ENCODE assay signal across 15 mouse cellular contexts in the genomic region with DNA sequence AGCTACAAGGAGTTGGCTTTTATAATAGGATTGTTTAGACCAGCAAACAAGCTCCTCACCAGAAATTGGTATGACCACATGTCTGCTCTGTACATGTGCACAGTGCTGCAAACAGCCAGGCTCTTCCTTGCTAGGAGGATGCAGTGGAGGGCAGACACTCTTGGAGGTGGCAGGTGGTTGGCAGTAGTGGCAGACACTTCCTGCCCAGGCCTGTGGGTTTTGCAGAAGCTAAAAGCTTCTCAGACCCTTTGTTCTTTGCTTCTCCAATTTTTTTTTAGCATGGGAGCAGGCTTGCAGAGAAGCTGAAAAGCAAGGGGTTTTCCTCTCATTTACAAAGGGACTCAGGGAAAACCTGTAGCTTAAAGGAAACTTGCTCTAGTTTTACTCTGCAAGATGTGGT. TPM values are rescaled to one million over a fixed set of nuclear protein-coding genes. Genes with fewer than 3 reads are reported as not detected.
DNase-seq lines count a peak whose midpoint lies in the region; ATAC-seq and TF ChIP-seq lines count a peak whose summit lies in the region.
"Had no signal": no experiment of that assay in that cellular context is flagged by ENCODE, and none has a peak within 500 bp of the region (broad histone marks: within the 10 kb centered on the region; RNA-seq: fewer than 3 reads in every experiment).

No protein-coding gene starts in this region.

- no peaks in the 10 kb centered on the region for H3K36me3 ChIP-seq in liver, postnatal 0 days (replicated peaks; ENCODE audit: insufficient read depth, low read length)
- H3K36me3 ChIP-seq in forebrain, embryonic 16.5 days (ENCODE audit: control insufficient read depth, insufficient read depth): no peaks in the 10 kb centered on the region

- no peak overlapping the region for H3K27ac ChIP-seq in liver, postnatal 0 days (ENCODE audit: low read depth)
- H3K27ac ChIP-seq in forebrain, embryonic 16.5 days (ENCODE audit: low read length): no peak overlapping the region
- H3K27ac ChIP-seq: heart, adult 2 months; layer of hippocampus, adult 2 months had no signal

- H3K27me3 ChIP-seq in liver, postnatal 0 days (ENCODE audit: insufficient read depth, low read length): no peaks in the 10 kb centered on the region
- no peaks in the 10 kb centered on the region for H3K27me3 ChIP-seq in forebrain, embryonic 16.5 days (replicated peaks; ENCODE audit: control insufficient read depth, insufficient read depth, low read length)
- H3K27me3 ChIP-seq: Patski had no signal

- no peak for ATAC-seq in liver, postnatal 0 days
- peak; percentile 99 for ATAC-seq in common myeloid progenitor, adult 5-6 weeks (replicated peaks; ENCODE audit: low read depth, poor library complexity, severe bottlenecking)
- ATAC-seq in forebrain, embryonic 16.5 days: no peak
- ATAC-seq: Patski had no signal

- H3K4me1 ChIP-seq in liver, postnatal 0 days (ENCODE audit: insufficient read depth): 0 out of 2 replicates have a peak, but pooled peaks cover 7% of the 10 kb centered on the region
- no peaks in the 10 kb centered on the region for H3K4me1 ChIP-seq in forebrain, embryonic 16.5 days (replicated peaks; ENCODE audit: control insufficient read depth, insufficient read depth, low read length)

- DNase-seq in liver: peak; percentile 12
- no peak for DNase-seq in liver, postnatal 0 days
- peak; percentile 53 for DNase-seq in naive thymus-derived CD4-positive, alpha-beta T cell, adult 2 months (ENCODE audit: low read depth)
- DNase-seq in kidney, postnatal 4 days: no peak
- DNase-seq in kidney, postnatal 36 days: no peak
- DNase-seq: adrenal gland, adult 2 months; cerebellum, postnatal 10 days; heart, adult 2 months; heart, postnatal 10 days; lung, adult 18-20 months; right cerebral cortex, postnatal 25 days had no signal

- no peak for TF ChIP-seq CTCF in liver, postnatal 0 days (IDR thresholded peaks at IDR 0.05; ENCODE audit: low read depth)

- H3K9me3 ChIP-seq in liver, postnatal 0 days (ENCODE audit: low read length): no peaks in the 10 kb centered on the region
- H3K9me3 ChIP-seq in forebrain, embryonic 16.5 days (ENCODE audit: control insufficient read depth, low read length): no peaks in the 10 kb centered on the region

- no peak overlapping the region for H3K4me2 ChIP-seq in liver, postnatal 0 days (ENCODE audit: low read depth, low read length)
- no peak overlapping the region for H3K4me2 ChIP-seq in forebrain, embryonic 16.5 days (ENCODE audit: low read length)

- H3K9ac ChIP-seq in liver, postnatal 0 days (replicated peaks): no peak overlapping the region
- no peak overlapping the region for H3K9ac ChIP-seq in forebrain, embryonic 16.5 days (replicated peaks; ENCODE audit: low read depth, low read length)

- TF ChIP-seq EP300 in liver, postnatal 0 days (IDR thresholded peaks at IDR 0.05; ENCODE audit: low read depth): no peak

- H3K4me3 ChIP-seq in liver, postnatal 0 days (ENCODE audit: low read depth, low read length): no peak overlapping the region
- no peak overlapping the region for H3K4me3 ChIP-seq in forebrain, embryonic 16.5 days (replicated peaks; ENCODE audit: low read length)
- H3K4me3 ChIP-seq: heart, adult 2 months; layer of hippocampus, adult 2 months had no signal

RNA-seq across cellular contexts. Expression of gene Ptger3, which starts 50.3 kb away (rescaled TPM):
- 4.2 and 4.7 TPM in 2 replicates for polyA plus RNA-seq in liver, postnatal 0 days (2015; fragmentation: Nextera tagmentation; extraction: Ambion mirVana)
- total RNA-seq in common myeloid progenitor, adult 5-6 weeks (2017): 23.3 and 25.3 TPM in 2 replicates
- 3.8 and 4.3 TPM in 2 replicates for polyA plus RNA-seq in forebrain, embryonic 16.5 days (2015; fragmentation: Nextera tagmentation; extraction: Ambion mirVana)

Comparison
In these comparisons a context has a peak if more than half of its experiments do, and no peak if none do; other contexts are left out.
1. DNase-seq: peak in liver (single experiment) and naive thymus-derived CD4-positive, alpha-beta T cell, adult 2 months (single experiment); none in liver, postnatal 0 days (single experiment), kidney, postnatal 4 days (0 of 2) and kidney, postnatal 36 days (0 of 2).